ENCODE assay signal across 17 mouse cellular contexts in genomic region chr2:165300424-165300823, GRCm38 (mm10). TPM values are rescaled to one million over a fixed set of nuclear protein-coding genes. Genes with fewer than 3 reads are reported as not detected.
DNase-seq lines count a peak whose midpoint lies in the region; TF ChIP-seq lines count a peak whose summit lies in the region.
"Had no signal": no experiment of that assay in that cellular context is flagged by ENCODE, and none has a peak within 500 bp of the region (broad histone marks: within the 10 kb centered on the region; RNA-seq: fewer than 3 reads in every experiment).

No protein-coding gene starts in this region.

- peak; percentile 69 for DNase-seq in cerebellum, adult 9-11 months
- no peak for DNase-seq in cerebellum, adult 11 months
- DNase-seq in layer of hippocampus, adult 11-12 months (ENCODE audit: low spot score): peak; percentile 46
- no peak for DNase-seq in layer of hippocampus, postnatal 25 days (ENCODE audit: extremely low spot score in 1 of 2, low spot score in 1 of 2)
- no peak for DNase-seq in spleen, adult 2 months (ENCODE audit: low read depth in 1 of 2, low spot score in 2 of 2)
- DNase-seq in spleen, postnatal 4 days (ENCODE audit: low spot score in 2 of 2): no peak
- no peak for DNase-seq in kidney, postnatal 4 days
- no peak for DNase-seq in natural killer cell, adult 2 months (ENCODE audit: low spot score in 2 of 2)
- DNase-seq: adrenal gland, postnatal 36 days; heart, adult 18-20 months; kidney, adult 9 months; lung, embryonic 14.5 days; right cerebral cortex, adult 18-20 months; thymus, postnatal 25 days had no signal

- TF ChIP-seq POLR2A in spleen, adult 2 months (IDR thresholded peaks at IDR 0.05; ENCODE audit: low read depth, low read length): no peak

- H3K27ac ChIP-seq in spleen, adult 2 months (ENCODE audit: insufficient read depth, low read length): peak overlapping the region; percentile 39
- H3K27ac ChIP-seq: embryonic facial prominence, embryonic 10.5 days; macrophage had no signal

- peaks cover 43% of the 10 kb centered on the region for H3K36me3 ChIP-seq in spleen, adult 2 months (ENCODE audit: control insufficient read depth, insufficient read depth, low read length)

- no peaks in the 10 kb centered on the region for H3K27me3 ChIP-seq in spleen, adult 2 months (ENCODE audit: control insufficient read depth, insufficient read depth, low read length)

- no peak for TF ChIP-seq CTCF in spleen, adult 2 months (IDR thresholded peaks at IDR 0.05; ENCODE audit: extremely low read depth, insufficient read depth, insufficient read length, insufficient replicate concordance)

- WGBS in spleen, adult 2 months: 61% methylated on average over 8 of the region's 8 CpGs

- no peak overlapping the region for H3K4me3 ChIP-seq in spleen, adult 2 months (ENCODE audit: extremely low read depth, insufficient read depth, insufficient read length)
- H3K4me3 ChIP-seq: embryonic facial prominence, embryonic 10.5 days; erythroblast, embryonic 14.5 days had no signal

- no peaks in the 10 kb centered on the region for H3K4me1 ChIP-seq in spleen, adult 2 months (ENCODE audit: control insufficient read depth, insufficient read depth, insufficient read length)
- H3K4me1 ChIP-seq: embryonic facial prominence, embryonic 10.5 days had no signal

RNA-seq across cellular contexts. Expression of gene Slc35c2, which starts 12.8 kb away (rescaled TPM):
- 10 to 100 TPM; 93.2 to 96.7 TPM for total RNA-seq in layer of hippocampus, postnatal 25 days (2021)
- polyA plus RNA-seq in spleen, adult 2 months (2012; rRNA removed): 77.7 and 99.2 TPM in 2 replicates

RNA-seq across cellular contexts. Expression of gene Elmo2, which starts 25.9 kb away (rescaled TPM):
- 100 to 1,000 TPM; 191 to 202 TPM for total RNA-seq in layer of hippocampus, postnatal 25 days (2021)
- polyA plus RNA-seq in spleen, adult 2 months (2012; rRNA removed): 62.3 and 91.0 TPM in 2 replicates

Comparison
In these comparisons a context has a peak if more than half of its experiments do, and no peak if none do; other contexts are left out.
1. DNase-seq: peak in cerebellum, adult 9-11 months (single experiment) and layer of hippocampus, adult 11-12 months (single experiment); none in cerebellum, adult 11 months (single experiment), layer of hippocampus, postnatal 25 days (0 of 2), spleen, adult 2 months (0 of 2), spleen, postnatal 4 days (0 of 2), kidney, postnatal 4 days (0 of 2) and natural killer cell, adult 2 months (0 of 2).